Mouse (Mus musculus): ENCODE measurements around the gene Prr7.

Gene Prr7

GRCm38 (mm10) chr13:55448131-55448530 lies 15.9 kb upstream of the Prr7 start:
- no peak for DNase-seq (ENCODE audit: low spot score in 2 of 2)

- no peak for DNase-seq (ENCODE audit: low spot score in 2 of 2)
Observed at GRCm38 (mm10) chr13:55449205-55449604, 14.9 kb upstream of the Prr7 start.

- peak; percentile 51 to 54 for DNase-seq (ENCODE audit: low spot score in 2 of 2)
Observed at GRCm38 (mm10) chr13:55449679-55450441, 14.2 kb upstream of the Prr7 start.

GRCm38 (mm10) chr13:55450511-55450980 lies 13.5 kb upstream of the Prr7 start:
- DNase-seq (ENCODE audit: low spot score in 2 of 2) = no peak

GRCm38 (mm10) chr13:55451296-55451695 lies 12.8 kb upstream of the Prr7 start:
- DNase-seq (ENCODE audit: low spot score in 2 of 2) = no peak

- no peak for DNase-seq (ENCODE audit: low spot score in 2 of 2)
Observed at GRCm38 (mm10) chr13:55451785-55452549, 12.1 kb upstream of the Prr7 start.

DNA sequence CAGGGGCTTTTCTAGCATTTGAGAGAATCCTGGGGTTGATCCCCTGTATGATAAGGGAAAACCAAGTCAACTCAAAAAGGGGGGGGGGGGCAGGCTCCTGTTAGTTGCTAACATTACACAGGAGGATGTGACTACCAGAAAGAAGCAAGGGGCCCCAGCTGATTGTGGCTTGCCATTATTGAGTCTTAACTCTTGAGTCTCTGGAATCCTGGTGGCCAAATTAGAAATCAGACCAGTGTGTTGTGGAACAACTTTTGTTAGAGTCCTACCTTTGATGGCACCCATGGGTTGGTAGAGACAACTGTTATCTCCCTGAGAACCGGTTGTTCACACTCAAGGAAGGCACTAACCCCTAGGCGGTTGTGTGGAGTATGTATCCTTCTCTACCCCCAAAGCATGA lies 1.1 kb upstream of the Prr7 start:
- DNase-seq (ENCODE audit: low spot score in 2 of 2) = no peak

DNA sequence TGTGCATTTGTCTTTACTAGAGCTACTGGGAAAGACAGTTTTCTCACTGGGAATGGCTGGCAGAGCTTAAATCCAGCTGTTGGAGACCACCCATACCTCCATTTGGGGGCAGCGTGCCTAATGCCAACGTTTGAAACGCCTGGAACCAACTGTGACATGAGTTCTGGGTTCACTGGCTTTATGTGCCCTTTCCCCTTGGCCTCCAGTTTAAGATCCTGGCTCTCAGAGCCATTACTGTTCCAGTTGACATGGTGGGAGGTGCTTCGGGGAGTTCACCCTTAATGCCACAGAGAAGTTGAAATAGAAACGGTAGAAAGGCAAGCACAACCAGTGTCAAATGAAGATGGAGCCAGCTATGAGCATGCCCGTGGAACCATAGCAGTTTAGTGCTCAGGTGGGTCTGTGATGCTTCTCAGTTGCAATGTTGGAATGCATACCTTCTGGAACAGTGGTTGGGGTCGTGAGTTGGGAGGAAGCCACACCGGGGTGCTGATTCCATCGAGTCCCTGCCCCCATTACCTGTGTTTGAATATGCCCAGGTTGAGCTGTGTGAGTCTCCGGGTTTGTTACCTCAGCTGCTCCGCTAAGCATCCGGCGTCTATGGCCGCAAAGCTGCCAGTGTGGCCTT lies 554 bp upstream of the Prr7 start:
- no peak for DNase-seq (ENCODE audit: low spot score in 2 of 2)

DNA sequence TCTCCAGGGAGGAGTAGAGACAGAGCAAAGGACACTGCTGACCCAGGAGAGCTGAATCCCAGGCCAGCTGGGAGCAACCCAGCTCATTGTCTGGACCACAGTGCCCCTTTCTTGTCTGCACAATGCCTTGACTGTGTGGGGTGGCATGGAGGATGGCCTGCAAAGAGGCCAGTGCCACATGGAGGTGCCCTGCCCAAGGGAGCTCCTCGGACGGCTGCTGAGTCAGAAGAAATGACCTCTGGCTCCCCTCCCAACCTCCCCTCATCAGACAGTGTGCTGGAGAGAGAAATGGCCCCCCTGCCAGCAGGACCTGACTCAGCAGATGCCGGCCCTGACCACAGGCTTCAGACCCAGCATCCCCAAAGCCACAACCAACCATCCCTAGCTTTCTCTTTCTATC lies 1.1 kb downstream of the Prr7 start:
- no peak for DNase-seq (ENCODE audit: low spot score in 2 of 2)

DNA sequence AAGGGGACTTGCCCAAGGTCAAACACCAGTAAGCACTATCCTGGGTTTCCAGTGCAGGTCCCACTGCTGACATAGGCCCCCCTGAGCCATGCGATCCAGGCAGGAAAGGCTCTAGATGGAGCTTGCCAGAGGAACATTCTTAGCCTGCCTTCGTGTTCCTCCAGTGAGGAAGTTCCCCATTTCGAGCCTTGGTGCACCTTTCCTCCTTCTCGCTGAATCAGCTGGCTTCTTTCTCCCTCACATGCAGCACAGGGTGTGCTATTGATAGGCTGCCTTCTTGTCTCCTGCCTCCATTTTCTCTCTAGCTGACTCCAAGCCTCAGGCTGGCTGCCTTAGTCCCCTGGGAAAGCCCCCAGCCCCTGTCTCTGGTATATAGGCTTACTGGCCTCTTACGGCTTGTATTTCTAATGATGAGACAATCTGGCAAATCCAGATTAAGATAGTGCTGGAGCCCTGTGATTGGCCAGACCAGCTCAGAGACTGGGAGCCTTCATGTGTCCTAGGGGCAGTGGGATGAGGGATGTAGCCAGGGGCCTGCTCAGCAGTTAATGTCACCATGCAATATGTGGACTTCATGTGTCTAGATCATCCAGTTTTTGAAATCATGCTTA lies 1.9 kb downstream of the Prr7 start:
- DNase-seq (ENCODE audit: low spot score in 2 of 2) = no peak

- no peak for DNase-seq (ENCODE audit: low spot score in 2 of 2)
Observed at GRCm38 (mm10) chr13:55468851-55469560, 4.9 kb downstream of the Prr7 start.

- DNase-seq (ENCODE audit: low spot score in 2 of 2) = no peak
Observed at GRCm38 (mm10) chr13:55470372-55470771, 6.3 kb downstream of the Prr7 start.

GRCm38 (mm10) chr13:55471156-55471818 lies 7.2 kb downstream of the Prr7 start:
- DNase-seq (ENCODE audit: low spot score in 2 of 2) = peak; percentile 70 to 78

DNA sequence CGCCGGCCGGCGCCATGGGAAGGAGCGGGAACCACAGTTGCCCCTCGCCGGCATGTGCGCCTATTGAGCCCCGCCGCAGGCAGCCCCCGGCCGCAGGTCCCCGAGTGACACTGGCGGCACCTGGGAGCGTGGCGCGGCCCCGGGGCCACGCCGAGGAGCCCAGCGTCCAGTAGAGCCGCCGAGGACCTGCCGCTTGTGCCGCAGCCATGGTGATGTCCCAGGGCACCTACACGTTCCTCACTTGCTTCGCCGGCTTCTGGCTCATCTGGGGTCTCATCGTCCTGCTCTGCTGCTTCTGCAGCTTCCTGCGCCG lies 7.7 kb downstream of the Prr7 start:
- no peak for DNase-seq (ENCODE audit: low spot score in 2 of 2)

DNA sequence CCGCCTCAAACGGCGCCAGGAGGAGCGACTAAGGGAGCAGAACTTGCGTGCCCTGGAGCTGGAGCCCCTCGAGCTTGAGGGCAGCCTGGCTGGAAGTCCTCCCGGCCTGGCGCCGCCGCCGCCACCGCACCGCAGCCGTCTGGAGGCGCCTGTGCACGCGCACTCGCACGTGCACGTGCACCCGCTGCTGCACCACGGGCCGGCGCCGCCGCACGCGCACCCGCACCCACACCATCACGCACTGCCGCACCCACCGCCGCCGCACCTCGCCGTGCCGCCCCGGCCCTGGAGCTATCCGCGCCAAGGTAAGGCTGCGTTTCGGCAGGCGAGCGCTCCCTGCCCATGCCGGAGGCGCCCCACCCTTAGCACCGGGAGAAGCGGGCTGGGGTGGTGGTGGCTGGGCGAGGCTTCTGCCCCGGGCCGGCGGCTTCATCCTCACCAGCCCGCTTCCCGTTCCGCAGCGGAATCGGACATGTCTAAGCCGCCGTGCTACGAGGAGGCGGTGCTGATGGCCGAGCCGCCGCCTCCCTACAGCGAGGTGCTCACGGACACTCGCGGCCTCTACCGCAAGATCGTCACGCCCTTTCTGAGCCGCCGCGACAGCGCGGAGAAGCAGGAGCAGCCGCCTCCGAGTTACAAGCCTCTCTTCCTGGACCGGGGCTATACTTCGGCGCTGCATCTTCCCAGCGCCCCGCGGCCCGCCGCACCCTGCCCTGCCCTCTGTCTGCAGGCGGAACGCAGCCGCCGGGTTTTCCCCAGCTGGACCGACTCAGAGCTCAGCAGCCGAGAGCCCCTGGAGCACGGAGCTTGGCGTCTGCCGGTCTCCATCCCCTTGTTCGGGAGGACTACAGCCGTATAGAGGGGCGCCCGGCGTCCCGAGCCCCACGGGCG lies 8.3 kb downstream of the Prr7 start:
- no peak for DNase-seq (ENCODE audit: low spot score in 2 of 2)

DNA sequence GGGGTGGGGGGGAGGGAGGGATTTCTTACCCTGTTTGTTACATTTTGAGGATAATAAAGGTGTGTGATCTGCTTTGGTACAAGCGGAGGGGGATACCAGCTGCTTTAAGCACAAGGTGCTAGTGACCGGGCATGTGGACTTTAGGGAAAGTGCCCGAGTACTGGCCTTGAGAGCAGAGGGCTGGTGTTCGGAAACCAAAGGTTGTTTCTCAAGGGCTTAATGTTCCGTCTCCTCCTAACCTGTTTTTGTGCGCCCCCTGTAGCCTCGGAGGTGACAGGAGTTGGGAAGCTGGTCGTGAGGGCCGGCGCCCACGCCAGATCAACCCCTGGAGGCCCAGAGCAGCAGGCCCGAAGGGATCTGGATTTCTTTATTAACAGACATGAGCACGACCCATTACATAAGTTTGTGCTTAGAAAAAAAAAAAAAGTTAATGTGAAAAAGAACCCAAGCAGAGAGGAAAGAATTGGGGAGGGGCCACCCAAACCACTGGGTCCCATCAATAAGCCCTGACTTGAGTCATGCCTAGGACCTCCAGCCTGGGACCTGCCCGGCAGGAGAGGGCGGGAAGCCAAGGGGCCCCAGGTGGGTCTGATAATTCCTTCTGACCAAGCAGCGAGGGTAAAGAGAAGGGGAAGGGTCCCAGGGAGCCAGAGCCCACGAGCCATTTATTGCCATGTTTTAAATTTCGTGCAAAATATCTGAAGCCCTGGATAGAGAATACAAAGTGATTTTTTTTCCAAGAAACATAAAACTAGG lies 9.2 kb downstream of the Prr7 start:
- DNase-seq (ENCODE audit: low spot score in 2 of 2) = no peak

- DNase-seq (ENCODE audit: low spot score in 2 of 2) = no peak
Observed at GRCm38 (mm10) chr13:55473961-55474360, 9.9 kb downstream of the Prr7 start.

- no peak for DNase-seq (ENCODE audit: low spot score in 2 of 2)
Observed at GRCm38 (mm10) chr13:55474621-55475069, 10.6 kb downstream of the Prr7 start.

GRCm38 (mm10) chr13:55475750-55476149 lies 11.7 kb downstream of the Prr7 start:
- no peak for DNase-seq (ENCODE audit: low spot score in 2 of 2)
